Mouse (Mus musculus): ENCODE data around the gene Smoc1. TPM values are rescaled to one million over a fixed set of nuclear protein-coding genes. Genes with fewer than 3 reads are reported as not detected.

The Smoc1 gene
- polyA plus RNA-seq, 1 experiment: 5.0 TPM

GRCm38 (mm10) chr12:81061831-81062361, 35.3 kb downstream of the Smoc1 start:
- TF ChIP-seq CTCF (IDR thresholded peaks at IDR 0.05; ENCODE audit: insufficient read depth, low read length) (no peak), POLR2A (IDR thresholded peaks at IDR 0.05; ENCODE audit: borderline replicate concordance, extremely low read depth, low read depth, low read length) (no peak)
- Histone ChIP-seq H3K4me3 (replicated peaks; ENCODE audit: extremely low read depth, low read depth, low read length) (no peak overlapping the region), H3K4me1 (ENCODE audit: control insufficient read depth, insufficient read depth, low read length) (no peaks in the 10 kb centered on the region)
- 80% methylated on average over 6 of the region's 6 CpGs for WGBS
- no peak for DNase-seq

GRCm38 (mm10) chr12:81063336-81063955, 36.8 kb downstream of the Smoc1 start:
- H3K4me3 ChIP-seq (replicated peaks; ENCODE audit: extremely low read depth, low read depth, low read length): no peak overlapping the region
- H3K4me1 ChIP-seq (ENCODE audit: control insufficient read depth, insufficient read depth, low read length): no peaks in the 10 kb centered on the region
- DNase-seq: no peak
- WGBS: 72% methylated on average over 6 of the region's 6 CpGs
- TF ChIP-seq POLR2A (IDR thresholded peaks at IDR 0.05; ENCODE audit: borderline replicate concordance, extremely low read depth, low read depth, low read length) (no peak), CTCF (IDR thresholded peaks at IDR 0.05; ENCODE audit: insufficient read depth, low read length) (no peak)

GRCm38 (mm10) chr12:81074139-81074538, 47.5 kb downstream of the Smoc1 start:
- H3K4me3 ChIP-seq (replicated peaks; ENCODE audit: extremely low read depth, low read depth, low read length): no peak overlapping the region
- H3K4me1 ChIP-seq (ENCODE audit: control insufficient read depth, insufficient read depth, low read length): no peaks in the 10 kb centered on the region
- no peak for TF ChIP-seq CTCF (IDR thresholded peaks at IDR 0.05; ENCODE audit: insufficient read depth, low read length)
- TF ChIP-seq POLR2A (IDR thresholded peaks at IDR 0.05; ENCODE audit: borderline replicate concordance, extremely low read depth, low read depth, low read length): no peak
- no peak for DNase-seq
- WGBS: 96% methylated on average over 2 of the region's 2 CpGs

DNA sequence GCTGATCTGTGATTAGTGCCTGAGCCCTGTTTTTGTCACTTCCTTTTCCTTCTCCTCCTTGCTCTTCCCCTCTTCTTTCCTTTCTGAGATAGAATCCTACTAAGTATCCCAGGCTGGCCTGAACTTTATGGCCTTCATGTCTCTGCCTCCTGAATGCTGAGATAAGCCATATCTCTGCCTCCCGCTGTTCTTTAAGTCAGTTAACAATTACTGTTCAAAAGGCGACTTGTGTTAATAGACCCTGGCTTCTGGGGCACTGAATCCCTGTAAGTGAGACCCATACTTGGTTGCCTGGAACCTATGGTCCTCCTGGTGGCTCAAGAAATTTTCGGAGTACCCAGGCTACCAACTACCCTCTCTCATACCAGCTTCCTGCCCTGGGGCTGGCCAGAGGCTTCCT, 48.3 kb downstream of the Smoc1 start:
- no peak for DNase-seq
- WGBS: 81% methylated on average over 3 of the region's 3 CpGs
- Histone ChIP-seq H3K4me1 (ENCODE audit: control insufficient read depth, insufficient read depth, low read length) (no peaks in the 10 kb centered on the region), H3K4me3 (replicated peaks; ENCODE audit: extremely low read depth, low read depth, low read length) (no peak overlapping the region)
- TF ChIP-seq POLR2A (IDR thresholded peaks at IDR 0.05; ENCODE audit: borderline replicate concordance, extremely low read depth, low read depth, low read length) (no peak), CTCF (IDR thresholded peaks at IDR 0.05; ENCODE audit: insufficient read depth, low read length) (no peak)

- no peak for DNase-seq
- no peaks in the 10 kb centered on the region for H3K4me1 ChIP-seq (ENCODE audit: control insufficient read depth, insufficient read depth, low read length)
- no peak for TF ChIP-seq CTCF (IDR thresholded peaks at IDR 0.05; ENCODE audit: insufficient read depth, low read length)
- TF ChIP-seq POLR2A (IDR thresholded peaks at IDR 0.05; ENCODE audit: borderline replicate concordance, extremely low read depth, low read depth, low read length): no peak
- no peak overlapping the region for H3K4me3 ChIP-seq (replicated peaks; ENCODE audit: extremely low read depth, low read depth, low read length)
- WGBS: 43% methylated on average over 2 of the region's 2 CpGs
Measured at GRCm38 (mm10) chr12:81077953-81078646, 51.5 kb downstream of the Smoc1 start.

DNA sequence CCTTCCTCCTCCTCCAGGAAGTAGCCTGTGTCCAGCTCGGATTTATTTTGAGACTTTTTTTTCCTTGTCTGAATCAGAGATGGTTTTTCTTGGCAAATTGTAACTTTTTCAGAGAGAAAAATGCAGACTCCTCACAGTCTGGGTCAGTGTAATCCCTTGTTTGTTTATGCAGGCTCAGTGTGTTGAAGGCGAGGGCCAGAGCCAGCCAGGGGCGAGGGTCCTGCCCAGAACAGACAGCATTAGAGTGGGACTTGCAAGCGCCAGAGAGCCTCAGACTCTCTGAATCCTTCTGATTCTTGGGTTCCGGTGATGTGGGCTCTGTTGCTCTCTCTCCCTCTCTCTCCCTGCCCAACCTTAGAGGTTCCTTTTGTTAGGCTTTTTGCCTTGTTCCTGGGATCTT, 53.7 kb downstream of the Smoc1 start:
- no peak for DNase-seq
- no peak for TF ChIP-seq POLR2A (IDR thresholded peaks at IDR 0.05; ENCODE audit: borderline replicate concordance, extremely low read depth, low read depth, low read length)
- TF ChIP-seq CTCF (IDR thresholded peaks at IDR 0.05; ENCODE audit: insufficient read depth, low read length): no peak
- WGBS: 61% methylated on average over 5 of the region's 5 CpGs
- H3K4me1 ChIP-seq (ENCODE audit: control insufficient read depth, insufficient read depth, low read length): no peaks in the 10 kb centered on the region
- H3K4me3 ChIP-seq (replicated peaks; ENCODE audit: extremely low read depth, low read depth, low read length): no peak overlapping the region

- 80% methylated on average over 3 of the region's 3 CpGs for WGBS
- Histone ChIP-seq H3K4me3 (replicated peaks; ENCODE audit: extremely low read depth, low read depth, low read length) (no peak overlapping the region), H3K4me1 (ENCODE audit: control insufficient read depth, insufficient read depth, low read length) (no peaks in the 10 kb centered on the region)
- TF ChIP-seq CTCF (IDR thresholded peaks at IDR 0.05; ENCODE audit: insufficient read depth, low read length) (no peak), POLR2A (IDR thresholded peaks at IDR 0.05; ENCODE audit: borderline replicate concordance, extremely low read depth, low read depth, low read length) (no peak)
- no peak for DNase-seq
Measured at GRCm38 (mm10) chr12:81081031-81081430, 54.4 kb downstream of the Smoc1 start.

GRCm38 (mm10) chr12:81083146-81083545, 56.5 kb downstream of the Smoc1 start:
- DNase-seq: no peak
- TF ChIP-seq CTCF (IDR thresholded peaks at IDR 0.05; ENCODE audit: insufficient read depth, low read length): no peak
- TF ChIP-seq POLR2A (IDR thresholded peaks at IDR 0.05; ENCODE audit: borderline replicate concordance, extremely low read depth, low read depth, low read length): no peak
- Histone ChIP-seq H3K4me3 (replicated peaks; ENCODE audit: extremely low read depth, low read depth, low read length) (no peak overlapping the region), H3K4me1 (ENCODE audit: control insufficient read depth, insufficient read depth, low read length) (no peaks in the 10 kb centered on the region)
- 79% methylated on average over 5 of the region's 5 CpGs for WGBS

DNA sequence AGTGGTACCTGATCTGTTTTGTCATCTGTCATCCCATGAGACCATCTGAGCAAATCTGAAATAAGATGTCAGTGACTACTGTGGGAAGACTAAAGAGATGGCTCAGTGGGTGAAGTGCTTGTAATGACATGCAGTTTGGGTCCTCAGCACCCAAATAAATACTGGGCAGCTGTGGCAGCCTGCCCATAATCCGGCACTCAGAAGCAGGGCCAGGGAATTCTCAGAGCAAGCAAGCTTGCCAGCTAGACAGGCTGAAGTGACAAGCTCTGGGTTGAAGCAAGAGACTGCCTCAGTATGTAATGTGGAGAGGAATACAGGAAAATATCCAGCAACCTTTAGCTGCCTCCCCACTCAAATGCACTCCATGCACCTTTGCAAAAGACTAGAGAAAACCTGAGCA, 58.6 kb downstream of the Smoc1 start:
- Histone ChIP-seq H3K4me1 (ENCODE audit: control insufficient read depth, insufficient read depth, low read length) (no peaks in the 10 kb centered on the region), H3K4me3 (replicated peaks; ENCODE audit: extremely low read depth, low read depth, low read length) (no peak overlapping the region)
- DNase-seq: no peak
- 52% methylated on average over 1 of the region's 1 CpGs for WGBS
- TF ChIP-seq POLR2A (IDR thresholded peaks at IDR 0.05; ENCODE audit: borderline replicate concordance, extremely low read depth, low read depth, low read length) (no peak), CTCF (IDR thresholded peaks at IDR 0.05; ENCODE audit: insufficient read depth, low read length) (no peak)

- no peak for TF ChIP-seq CTCF (IDR thresholded peaks at IDR 0.05; ENCODE audit: insufficient read depth, low read length)
- no peak for TF ChIP-seq POLR2A (IDR thresholded peaks at IDR 0.05; ENCODE audit: borderline replicate concordance, extremely low read depth, low read depth, low read length)
- no peak overlapping the region for H3K4me3 ChIP-seq (replicated peaks; ENCODE audit: extremely low read depth, low read depth, low read length)
- DNase-seq: no peak
- H3K4me1 ChIP-seq (ENCODE audit: control insufficient read depth, insufficient read depth, low read length): no peaks in the 10 kb centered on the region
- WGBS: 66% methylated on average over 5 of the region's 5 CpGs
Measured at GRCm38 (mm10) chr12:81088131-81088530, 61.5 kb downstream of the Smoc1 start.
